ENCODE assay signal across 16 mouse cellular contexts in genomic region chr4:86385121-86385520, GRCm38 (mm10).
"Had no signal": no experiment of that assay in that cellular context is flagged by ENCODE, and none has a peak within 500 bp of the region (broad histone marks: within the 10 kb centered on the region; RNA-seq: fewer than 3 reads in every experiment).

No protein-coding gene starts in this region.

- DNase-seq: retina, postnatal 1 day; right cerebral cortex, adult 18-20 months; right cerebral cortex, postnatal 14 days; right cerebral cortex, postnatal 25 days; right cerebral cortex, postnatal 4 days; spleen, adult 18-20 months; thymus, adult 18-20 months; thymus, adult 2 months; thymus, postnatal 14 days; thymus, postnatal 25 days; thymus, postnatal 36 days; thymus, postnatal 4 days had no signal

- H3K4me3 ChIP-seq: neural tube, embryonic 13.5 days; neural tube, embryonic 15.5 days; stomach, embryonic 15.5 days had no signal

- H3K4me2 ChIP-seq: neural tube, embryonic 13.5 days; neural tube, embryonic 15.5 days; stomach, embryonic 15.5 days had no signal

- H3K9ac ChIP-seq: neural tube, embryonic 13.5 days; neural tube, embryonic 15.5 days; stomach, embryonic 15.5 days had no signal

- H3K9me3 ChIP-seq: neural tube, embryonic 13.5 days; neural tube, embryonic 15.5 days; stomach, embryonic 15.5 days had no signal

- H3K4me1 ChIP-seq: neural tube, embryonic 15.5 days had no signal

- H3K36me3 ChIP-seq: neural tube, embryonic 13.5 days; neural tube, embryonic 15.5 days; stomach, embryonic 15.5 days had no signal

- H3K27ac ChIP-seq: neural tube, embryonic 13.5 days; neural tube, embryonic 15.5 days; stomach, embryonic 15.5 days; stomach, postnatal 0 days had no signal

- H3K27me3 ChIP-seq: neural tube, embryonic 13.5 days; neural tube, embryonic 15.5 days; stomach, embryonic 15.5 days had no signal
